Mouse (Mus musculus): ENCODE results near the gene Il20. TPM values are rescaled to one million over a fixed set of nuclear protein-coding genes. Genes with fewer than 3 reads are reported as not detected.

Il20 gene
- polyA plus RNA-seq, 1 experiment from 2014 or later: not detected

DNA sequence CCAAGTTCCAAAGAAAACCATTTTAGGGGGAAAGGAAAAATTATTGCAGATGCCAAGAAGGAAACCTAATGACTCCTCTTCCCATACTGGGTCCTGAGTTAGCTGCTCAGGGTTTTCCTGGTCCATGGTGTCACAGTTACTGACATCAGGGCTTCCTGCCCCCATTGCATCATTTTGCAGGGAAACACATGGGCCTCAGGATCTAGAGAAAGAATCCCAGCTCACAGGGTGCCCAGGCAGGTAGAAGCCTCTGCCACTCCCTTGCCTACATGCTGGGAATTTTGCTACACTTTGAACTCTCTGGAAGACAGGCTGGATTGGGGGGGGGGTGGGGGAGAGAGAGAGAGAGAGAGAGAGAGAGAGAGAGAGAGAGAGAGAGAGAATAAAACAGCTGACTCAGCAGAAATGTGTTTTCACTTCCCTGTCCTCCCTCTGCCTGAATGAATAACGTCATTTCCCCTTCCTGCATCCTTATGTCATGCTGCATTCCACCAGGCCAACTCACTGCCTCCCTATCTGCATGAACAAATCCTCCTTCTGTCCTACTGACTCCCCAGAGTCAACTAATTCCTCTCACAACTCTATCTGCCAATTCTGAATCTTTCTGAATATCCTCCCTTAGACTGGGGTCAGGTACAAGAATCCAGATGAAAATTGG, 7.2 kb upstream of the Il20 start:
- WGBS: 20% methylated on average over 1 of the region's 1 CpGs
- H3K9ac ChIP-seq (ENCODE audit: low read length): no peak overlapping the region

DNA sequence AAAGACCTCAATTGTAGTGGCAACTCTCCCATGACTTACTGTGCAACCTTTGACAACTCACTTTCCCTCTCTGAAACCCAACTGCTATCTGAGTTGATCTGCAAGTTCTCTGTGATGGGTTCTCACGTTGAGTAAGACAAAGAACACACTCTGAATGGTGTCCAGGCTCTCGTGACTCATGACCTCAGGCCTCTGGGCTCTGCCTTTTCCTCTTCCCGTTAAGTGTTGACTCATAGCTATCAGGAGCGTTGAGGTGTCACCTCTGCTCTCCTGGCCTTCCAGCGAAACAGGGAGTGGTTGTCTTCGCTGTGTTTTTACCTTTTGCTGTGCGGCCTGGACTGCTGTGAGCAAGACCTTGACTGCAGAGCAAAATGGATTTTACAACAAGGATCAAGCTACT, 8.7 kb downstream of the Il20 start:
- no peak overlapping the region for H3K4me3 ChIP-seq (ENCODE audit: control insufficient read depth in 1 of 2, insufficient read depth in 1 of 2, low read depth in 1 of 2, low read length in 2 of 2)
- WGBS: 51% methylated on average over 7 of the region's 7 CpGs
- H3K4me2 ChIP-seq (ENCODE audit: low read length): no peak overlapping the region
- H3K27me3 ChIP-seq (ENCODE audit: control insufficient read depth, insufficient read depth, low read length): no peaks in the 10 kb centered on the region
- no peaks in the 10 kb centered on the region for H3K9me3 ChIP-seq (ENCODE audit: control insufficient read depth, low read length)
- no peaks in the 10 kb centered on the region for H3K36me3 ChIP-seq (ENCODE audit: control insufficient read depth, insufficient read depth, low read length)
- H3K27ac ChIP-seq (replicated peaks in 1 of 2; ENCODE audit: control insufficient read depth in 1 of 2, insufficient read depth in 1 of 2, low read depth in 2 of 2, low read length in 2 of 2): no peak overlapping the region
- no peak for ATAC-seq (ENCODE audit: insufficient number of reproducible peaks, insufficient read depth, low FRiP score, low read depth)
- H3K9ac ChIP-seq (ENCODE audit: low read length): no peak overlapping the region
- no peaks in the 10 kb centered on the region for H3K4me1 ChIP-seq (ENCODE audit: control insufficient read depth in 2 of 2, insufficient read depth in 2 of 2, low read length in 2 of 2)

More for the DNA sequence above, 7.2 kb upstream of the Il20 start:
- no peak for ATAC-seq (ENCODE audit: insufficient number of reproducible peaks, insufficient read depth, low FRiP score, low read depth)
- no peaks in the 10 kb centered on the region for H3K4me1 ChIP-seq (ENCODE audit: control insufficient read depth in 2 of 2, insufficient read depth in 2 of 2, low read length in 2 of 2)
- no peaks in the 10 kb centered on the region for H3K36me3 ChIP-seq (ENCODE audit: control insufficient read depth, insufficient read depth, low read length)
- H3K4me3 ChIP-seq (ENCODE audit: control insufficient read depth in 1 of 2, insufficient read depth in 1 of 2, low read depth in 1 of 2, low read length in 2 of 2): no peak overlapping the region
- H3K27ac ChIP-seq (replicated peaks in 1 of 2; ENCODE audit: control insufficient read depth in 1 of 2, insufficient read depth in 1 of 2, low read depth in 2 of 2, low read length in 2 of 2): no peak overlapping the region
- no peaks in the 10 kb centered on the region for H3K27me3 ChIP-seq (ENCODE audit: control insufficient read depth, insufficient read depth, low read length)
- H3K4me2 ChIP-seq (ENCODE audit: low read length): no peak overlapping the region
- no peaks in the 10 kb centered on the region for H3K9me3 ChIP-seq (ENCODE audit: control insufficient read depth, low read length)

DNA sequence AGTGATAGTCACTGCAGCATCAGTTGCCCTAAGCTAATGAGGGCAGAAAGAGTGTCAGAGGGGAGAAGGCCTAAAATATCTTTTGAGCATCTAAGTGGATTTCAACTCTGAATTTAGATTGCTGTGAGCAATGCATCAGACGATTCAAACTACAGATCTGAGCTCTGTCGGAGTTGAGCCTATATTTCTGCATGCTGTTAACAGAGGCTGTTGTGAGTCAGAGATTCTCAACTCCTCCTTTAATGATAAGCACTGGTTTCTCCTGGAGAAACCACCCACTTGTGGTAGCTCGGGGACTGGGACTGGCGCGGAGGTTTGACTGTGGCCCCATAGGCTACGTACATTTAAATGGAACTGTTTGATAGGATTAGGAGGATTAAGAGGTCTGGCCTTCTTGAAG, 16.8 kb downstream of the Il20 start:
- no peak overlapping the region for H3K4me3 ChIP-seq (ENCODE audit: control insufficient read depth in 1 of 2, insufficient read depth in 1 of 2, low read depth in 1 of 2, low read length in 2 of 2)
- WGBS: 32% methylated on average over 6 of the region's 6 CpGs
- no peak overlapping the region for H3K4me2 ChIP-seq (ENCODE audit: low read length)
- H3K9me3 ChIP-seq (ENCODE audit: control insufficient read depth, low read length): no peaks in the 10 kb centered on the region
- no peaks in the 10 kb centered on the region for H3K36me3 ChIP-seq (ENCODE audit: control insufficient read depth, insufficient read depth, low read length)
- ATAC-seq (ENCODE audit: insufficient number of reproducible peaks, insufficient read depth, low FRiP score, low read depth): no peak
- no peaks in the 10 kb centered on the region for H3K4me1 ChIP-seq (ENCODE audit: control insufficient read depth in 2 of 2, insufficient read depth in 2 of 2, low read length in 2 of 2)
- no peak overlapping the region for H3K9ac ChIP-seq (ENCODE audit: low read length)
- no peaks in the 10 kb centered on the region for H3K27me3 ChIP-seq (ENCODE audit: control insufficient read depth, insufficient read depth, low read length)
- no peak overlapping the region for H3K27ac ChIP-seq (replicated peaks in 1 of 2; ENCODE audit: control insufficient read depth in 1 of 2, insufficient read depth in 1 of 2, low read depth in 2 of 2, low read length in 2 of 2)

DNA sequence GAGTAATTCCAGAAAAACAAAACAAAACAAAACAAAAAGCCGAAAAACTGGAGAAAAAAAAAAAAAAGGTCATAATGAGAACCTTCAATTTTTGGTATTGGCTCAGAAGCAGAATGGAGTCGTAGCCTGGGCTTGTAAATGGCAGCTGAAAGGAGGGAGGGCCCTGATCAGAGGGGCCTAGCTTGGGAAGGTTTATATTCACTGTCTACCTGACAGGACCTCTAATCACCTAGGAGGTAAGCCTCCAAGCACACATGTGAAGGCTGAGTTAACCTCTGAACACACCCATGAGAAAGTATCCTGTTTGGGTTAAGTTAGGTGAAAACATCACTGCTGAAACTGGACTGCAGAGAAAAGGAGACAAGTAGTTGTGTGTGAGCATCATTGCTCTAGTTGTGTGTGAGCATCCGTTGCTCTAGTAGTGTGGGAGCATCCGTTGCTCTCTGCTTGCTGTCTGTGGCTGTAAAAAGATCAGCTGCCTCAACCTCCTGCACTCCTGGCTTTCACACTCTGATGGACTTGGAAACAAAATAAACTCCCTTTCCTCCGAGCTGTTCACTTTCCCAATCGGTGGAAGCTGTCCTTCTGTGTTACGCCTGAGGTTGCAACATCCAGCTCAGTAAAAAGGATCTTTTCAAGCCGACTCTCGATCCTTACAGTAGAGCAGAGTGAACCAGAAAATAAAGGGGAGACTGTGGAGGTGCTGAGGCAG, 17.8 kb downstream of the Il20 start:
- ATAC-seq (ENCODE audit: insufficient number of reproducible peaks, insufficient read depth, low FRiP score, low read depth): no peak
- Histone ChIP-seq H3K9ac (ENCODE audit: low read length) (no peak overlapping the region), H3K4me2 (ENCODE audit: low read length) (no peak overlapping the region), H3K4me3 (ENCODE audit: control insufficient read depth in 1 of 2, insufficient read depth in 1 of 2, low read depth in 1 of 2, low read length in 2 of 2) (no peak overlapping the region), H3K27ac (replicated peaks in 1 of 2; ENCODE audit: control insufficient read depth in 1 of 2, insufficient read depth in 1 of 2, low read depth in 2 of 2, low read length in 2 of 2) (no peak overlapping the region), H3K36me3 (ENCODE audit: control insufficient read depth, insufficient read depth, low read length) (no peaks in the 10 kb centered on the region), H3K27me3 (ENCODE audit: control insufficient read depth, insufficient read depth, low read length) (no peaks in the 10 kb centered on the region), H3K4me1 (ENCODE audit: control insufficient read depth in 2 of 2, insufficient read depth in 2 of 2, low read length in 2 of 2) (no peaks in the 10 kb centered on the region), H3K9me3 (ENCODE audit: control insufficient read depth, low read length) (no peaks in the 10 kb centered on the region)
- WGBS: 79% methylated on average over 9 of the region's 9 CpGs

DNA sequence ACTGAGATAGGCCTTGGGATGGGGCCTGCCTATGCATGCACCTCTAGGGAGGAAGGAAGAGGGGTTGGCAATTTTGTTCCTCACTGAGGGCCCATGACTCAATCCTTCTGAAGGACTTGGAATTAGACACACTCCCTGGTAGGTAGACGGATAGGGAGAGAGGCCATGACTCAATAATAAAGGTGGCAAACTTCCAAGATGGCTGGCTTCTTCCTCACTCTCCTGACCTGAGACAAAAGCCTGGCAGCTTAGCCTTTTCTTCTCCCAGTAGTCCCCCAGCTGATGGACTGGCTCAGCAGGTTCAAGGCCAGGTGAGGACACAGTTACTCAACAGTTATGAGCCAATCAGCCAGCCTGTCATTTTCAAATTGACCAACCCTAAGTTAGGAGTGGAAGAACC, 18.8 kb downstream of the Il20 start:
- H3K27me3 ChIP-seq (ENCODE audit: control insufficient read depth, insufficient read depth, low read length): 0 out of 2 replicates have a peak, but pooled peaks cover 5% of the 10 kb centered on the region
- H3K27ac ChIP-seq (replicated peaks in 1 of 2; ENCODE audit: control insufficient read depth in 1 of 2, insufficient read depth in 1 of 2, low read depth in 2 of 2, low read length in 2 of 2): no peak overlapping the region
- H3K36me3 ChIP-seq (ENCODE audit: control insufficient read depth, insufficient read depth, low read length): no peaks in the 10 kb centered on the region
- no peak overlapping the region for H3K4me2 ChIP-seq (ENCODE audit: low read length)
- no peak overlapping the region for H3K4me3 ChIP-seq (ENCODE audit: control insufficient read depth in 1 of 2, insufficient read depth in 1 of 2, low read depth in 1 of 2, low read length in 2 of 2)
- ATAC-seq (ENCODE audit: insufficient number of reproducible peaks, insufficient read depth, low FRiP score, low read depth): no peak
- H3K9ac ChIP-seq (ENCODE audit: low read length): no peak overlapping the region
- H3K9me3 ChIP-seq (ENCODE audit: control insufficient read depth, low read length): no peaks in the 10 kb centered on the region
- H3K4me1 ChIP-seq (ENCODE audit: control insufficient read depth in 2 of 2, insufficient read depth in 2 of 2, low read length in 2 of 2): no peaks in the 10 kb centered on the region
- 71% methylated on average over 1 of the region's 1 CpGs for WGBS

DNA sequence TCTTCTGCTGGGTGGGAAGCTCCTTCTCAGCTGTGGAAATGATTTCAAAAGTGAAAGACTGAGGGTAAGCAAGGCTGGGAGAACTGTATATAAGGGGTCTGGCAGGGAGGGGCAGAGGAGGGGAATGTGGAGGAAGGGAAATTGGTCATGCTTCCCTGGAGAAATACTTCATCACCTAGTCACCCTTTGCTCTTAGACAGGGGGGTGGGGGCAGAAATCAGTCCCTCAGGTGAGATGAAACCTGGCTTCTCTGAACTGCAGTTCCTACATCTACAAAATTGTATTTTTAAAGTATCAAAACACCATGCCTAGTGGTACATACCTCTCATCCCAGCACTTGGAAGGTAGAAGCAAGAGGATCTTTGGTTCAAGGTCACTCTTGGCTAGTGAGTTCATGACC, 23.9 kb downstream of the Il20 start, which contains the start of gene Il24:
Gene Il24 (minus strand): TSS at position 101 of the 400 bp plus-strand sequence.
- no peak within 1 kb of the TSS for H3K4me2 ChIP-seq (ENCODE audit: low read length)
- H3K27ac ChIP-seq (replicated peaks in 1 of 2; ENCODE audit: control insufficient read depth in 1 of 2, insufficient read depth in 1 of 2, low read depth in 2 of 2, low read length in 2 of 2): no peak within 1 kb of the TSS
- no peak within 1 kb of the TSS for H3K4me3 ChIP-seq (ENCODE audit: control insufficient read depth in 1 of 2, insufficient read depth in 1 of 2, low read depth in 1 of 2, low read length in 2 of 2)
- H3K9ac ChIP-seq (ENCODE audit: low read length): no peak within 1 kb of the TSS
- peaks cover 9% of the 10 kb centered on the region; the same call in 1 of the 2 replicates for H3K27me3 ChIP-seq (ENCODE audit: control insufficient read depth, insufficient read depth, low read length)
- H3K9me3 ChIP-seq (ENCODE audit: control insufficient read depth, low read length): no peaks in the 10 kb centered on the region
- ATAC-seq (ENCODE audit: insufficient number of reproducible peaks, insufficient read depth, low FRiP score, low read depth): no peak
- H3K4me1 ChIP-seq (ENCODE audit: control insufficient read depth in 2 of 2, insufficient read depth in 2 of 2, low read length in 2 of 2): no peaks in the 10 kb centered on the region
- H3K36me3 ChIP-seq (ENCODE audit: control insufficient read depth, insufficient read depth, low read length): no peaks in the 10 kb centered on the region

DNA sequence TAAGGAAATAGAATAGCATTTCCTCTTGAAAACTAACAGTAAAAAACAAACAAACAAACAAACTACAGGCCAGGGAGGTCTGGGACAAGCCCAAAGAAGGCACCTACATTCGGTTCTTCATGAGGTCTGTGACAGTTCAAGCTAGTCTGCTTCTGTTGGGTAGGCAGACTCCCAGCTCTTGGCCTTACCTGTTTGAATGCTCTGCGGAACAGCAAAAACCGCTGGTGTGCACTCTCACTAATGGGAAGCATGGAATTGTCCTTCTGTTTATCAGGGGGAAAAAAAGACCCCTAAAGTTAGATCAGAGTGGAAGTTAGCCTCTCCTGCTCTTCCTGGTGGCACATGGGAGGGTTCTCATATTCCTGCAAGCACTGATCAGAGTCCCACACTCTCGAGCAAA, 28.1 kb downstream of the Il20 start:
- no peak overlapping the region for H3K4me3 ChIP-seq (ENCODE audit: control insufficient read depth in 1 of 2, insufficient read depth in 1 of 2, low read depth in 1 of 2, low read length in 2 of 2)
- H3K27ac ChIP-seq (replicated peaks in 1 of 2; ENCODE audit: control insufficient read depth in 1 of 2, insufficient read depth in 1 of 2, low read depth in 2 of 2, low read length in 2 of 2): no peak overlapping the region
- no peaks in the 10 kb centered on the region for H3K9me3 ChIP-seq (ENCODE audit: control insufficient read depth, low read length)
- no peak for ATAC-seq (ENCODE audit: insufficient number of reproducible peaks, insufficient read depth, low FRiP score, low read depth)
- whole genome bisulfite sequencing: 85% methylated on average over 4 of the region's 4 CpGs
- peaks cover 26% of the 10 kb centered on the region for H3K27me3 ChIP-seq (ENCODE audit: control insufficient read depth, insufficient read depth, low read length)
- H3K4me1 ChIP-seq (ENCODE audit: control insufficient read depth in 2 of 2, insufficient read depth in 2 of 2, low read length in 2 of 2): peaks cover 0 to 3% of the 10 kb centered on the region in 2 experiments; a peak in 2 of 4 replicates
- no peak overlapping the region for H3K4me2 ChIP-seq (ENCODE audit: low read length)
- no peak overlapping the region for H3K9ac ChIP-seq (ENCODE audit: low read length)
- no peaks in the 10 kb centered on the region for H3K36me3 ChIP-seq (ENCODE audit: control insufficient read depth, insufficient read depth, low read length)

Data from heart, embryonic 14.5 days (tissue).